Mouse (Mus musculus): Measurements from ENCODE around the gene Scarf1. TPM values are rescaled to one million over a fixed set of nuclear protein-coding genes. Genes with fewer than 3 reads are reported as not detected.
A peak's percentile ranks its signal among the peaks of the same experiment; 100 is the strongest.

The Scarf1 gene
- polyA plus RNA-seq, 1 experiment from 2014 or later = 4.8 TPM

- H3K4me3 ChIP-seq (ENCODE audit: low read depth, low read length) = no peak overlapping the region
- no peaks in the 10 kb centered on the region for H3K36me3 ChIP-seq (ENCODE audit: control insufficient read depth, insufficient read depth, low read length)
- no peak for ATAC-seq (ENCODE audit: insufficient number of reproducible peaks, insufficient read depth, low FRiP score, low read depth)
- no peak overlapping the region for H3K4me2 ChIP-seq (replicated peaks; ENCODE audit: low read depth, low read length)
- H3K4me1 ChIP-seq (ENCODE audit: control insufficient read depth, insufficient read depth, low read length) = peaks cover 10% of the 10 kb centered on the region; the same call in 1 of the 2 replicates
- 74% methylated on average over 3 of the region's 3 CpGs for WGBS
- no peak overlapping the region for H3K9ac ChIP-seq (replicated peaks; ENCODE audit: low read depth, low read length)
- H3K9me3 ChIP-seq (ENCODE audit: control insufficient read depth, low read depth, low read length) = no peaks in the 10 kb centered on the region
- no peak overlapping the region for H3K27ac ChIP-seq (ENCODE audit: low read length)
- no peaks in the 10 kb centered on the region for H3K27me3 ChIP-seq (ENCODE audit: control insufficient read depth, insufficient read depth, low read length)
These were observed 42.7 kb upstream of the Scarf1 start for GRCm38 (mm10) chr11:75470675-75471074.

- ATAC-seq (ENCODE audit: insufficient number of reproducible peaks, insufficient read depth, low FRiP score, low read depth) = no peak
- no peak overlapping the region for H3K9ac ChIP-seq (replicated peaks; ENCODE audit: low read depth, low read length)
- no peaks in the 10 kb centered on the region for H3K9me3 ChIP-seq (ENCODE audit: control insufficient read depth, low read depth, low read length)
- H3K27ac ChIP-seq (ENCODE audit: low read length) = no peak overlapping the region
- no peaks in the 10 kb centered on the region for H3K27me3 ChIP-seq (ENCODE audit: control insufficient read depth, insufficient read depth, low read length)
- 75% methylated on average over 11 of the region's 11 CpGs for WGBS
- H3K4me3 ChIP-seq (ENCODE audit: low read depth, low read length) = no peak overlapping the region
- no peak overlapping the region for H3K4me2 ChIP-seq (replicated peaks; ENCODE audit: low read depth, low read length)
- H3K4me1 ChIP-seq (ENCODE audit: control insufficient read depth, insufficient read depth, low read length) = peaks cover 7% of the 10 kb centered on the region; the same call in 1 of the 2 replicates
- H3K36me3 ChIP-seq (ENCODE audit: control insufficient read depth, insufficient read depth, low read length) = no peaks in the 10 kb centered on the region
These were observed 40.8 kb upstream of the Scarf1 start for GRCm38 (mm10) chr11:75472469-75473081.

GRCm38 (mm10) chr11:75473376-75473775 lies 40.0 kb upstream of the Scarf1 start:
- Histone ChIP-seq H3K9me3 (ENCODE audit: control insufficient read depth, low read depth, low read length) (no peaks in the 10 kb centered on the region), H3K27me3 (ENCODE audit: control insufficient read depth, insufficient read depth, low read length) (no peaks in the 10 kb centered on the region), H3K4me3 (ENCODE audit: low read depth, low read length) (no peak overlapping the region), H3K9ac (replicated peaks; ENCODE audit: low read depth, low read length) (no peak overlapping the region), H3K27ac (ENCODE audit: low read length) (no peak overlapping the region), H3K4me1 (ENCODE audit: control insufficient read depth, insufficient read depth, low read length) (peaks cover 2% of the 10 kb centered on the region; the same call in 1 of the 2 replicates), H3K36me3 (ENCODE audit: control insufficient read depth, insufficient read depth, low read length) (no peaks in the 10 kb centered on the region), H3K4me2 (replicated peaks; ENCODE audit: low read depth, low read length) (no peak overlapping the region)
- ATAC-seq (ENCODE audit: insufficient number of reproducible peaks, insufficient read depth, low FRiP score, low read depth) = no peak
- WGBS = 64% methylated on average over 7 of the region's 7 CpGs

- Histone ChIP-seq H3K9ac (replicated peaks; ENCODE audit: low read depth, low read length) (no peak overlapping the region), H3K4me2 (replicated peaks; ENCODE audit: low read depth, low read length) (peak overlapping the region; percentile 28), H3K27me3 (ENCODE audit: control insufficient read depth, insufficient read depth, low read length) (no peaks in the 10 kb centered on the region), H3K9me3 (ENCODE audit: control insufficient read depth, low read depth, low read length) (no peaks in the 10 kb centered on the region), H3K27ac (ENCODE audit: low read length) (no peak overlapping the region), H3K4me1 (ENCODE audit: control insufficient read depth, insufficient read depth, low read length) (peaks cover 10% of the 10 kb centered on the region), H3K4me3 (ENCODE audit: low read depth, low read length) (peak overlapping the region; percentile 72), H3K36me3 (ENCODE audit: control insufficient read depth, insufficient read depth, low read length) (peaks cover 25% of the 10 kb centered on the region)
- WGBS = 26% methylated on average over 3 of the region's 3 CpGs
- peak; percentile 17; the same call in 1 of the 2 replicates for ATAC-seq (ENCODE audit: insufficient number of reproducible peaks, insufficient read depth, low FRiP score, low read depth)
These were observed 27.1 kb upstream of the Scarf1 start for GRCm38 (mm10) chr11:75486192-75486591.

- Histone ChIP-seq H3K36me3 (ENCODE audit: control insufficient read depth, insufficient read depth, low read length) (peaks cover 30% of the 10 kb centered on the region), H3K9me3 (ENCODE audit: control insufficient read depth, low read depth, low read length) (no peaks in the 10 kb centered on the region), H3K4me1 (ENCODE audit: control insufficient read depth, insufficient read depth, low read length) (peaks cover 10% of the 10 kb centered on the region), H3K4me3 (ENCODE audit: low read depth, low read length) (peak within 1 kb of the TSS; percentile 72), H3K4me2 (replicated peaks; ENCODE audit: low read depth, low read length) (peak within 1 kb of the TSS; percentile 69), H3K9ac (replicated peaks; ENCODE audit: low read depth, low read length) (peak within 1 kb of the TSS; percentile 58), H3K27ac (ENCODE audit: low read length) (peak within 1 kb of the TSS; percentile 41; the same call in 1 of the 2 replicates), H3K27me3 (ENCODE audit: control insufficient read depth, insufficient read depth, low read length) (no peaks in the 10 kb centered on the region)
- ATAC-seq (ENCODE audit: insufficient number of reproducible peaks, insufficient read depth, low FRiP score, low read depth) = peak; percentile 99
- under 1% methylated on average over 52 of the region's 52 CpGs for WGBS
These were observed 26.6 kb upstream of the Scarf1 start, which contains the start of gene Prpf8 for GRCm38 (mm10) chr11:75486601-75487285. TSS of gene Prpf8 (plus strand) at chr11:75486816.

- Histone ChIP-seq H3K4me2 (replicated peaks; ENCODE audit: low read depth, low read length) (peak overlapping the region; percentile 69), H3K4me1 (ENCODE audit: control insufficient read depth, insufficient read depth, low read length) (peaks cover 10% of the 10 kb centered on the region), H3K4me3 (ENCODE audit: low read depth, low read length) (peak overlapping the region; percentile 72), H3K36me3 (ENCODE audit: control insufficient read depth, insufficient read depth, low read length) (peaks cover 38% of the 10 kb centered on the region), H3K27me3 (ENCODE audit: control insufficient read depth, insufficient read depth, low read length) (no peaks in the 10 kb centered on the region), H3K9ac (replicated peaks; ENCODE audit: low read depth, low read length) (peak overlapping the region; percentile 58), H3K9me3 (ENCODE audit: control insufficient read depth, low read depth, low read length) (no peaks in the 10 kb centered on the region), H3K27ac (ENCODE audit: low read length) (no peak overlapping the region)
- no peak for ATAC-seq (ENCODE audit: insufficient number of reproducible peaks, insufficient read depth, low FRiP score, low read depth)
- 39% methylated on average over 6 of the region's 6 CpGs for WGBS
These were observed 25.8 kb upstream of the Scarf1 start for GRCm38 (mm10) chr11:75487496-75487895.

- Histone ChIP-seq H3K27me3 (ENCODE audit: control insufficient read depth, insufficient read depth, low read length) (no peaks in the 10 kb centered on the region), H3K4me3 (ENCODE audit: low read depth, low read length) (no peak overlapping the region), H3K4me2 (replicated peaks; ENCODE audit: low read depth, low read length) (no peak overlapping the region), H3K9ac (replicated peaks; ENCODE audit: low read depth, low read length) (no peak overlapping the region), H3K4me1 (ENCODE audit: control insufficient read depth, insufficient read depth, low read length) (no peaks in the 10 kb centered on the region), H3K36me3 (ENCODE audit: control insufficient read depth, insufficient read depth, low read length) (peaks cover 98% of the 10 kb centered on the region), H3K27ac (ENCODE audit: low read length) (no peak overlapping the region), H3K9me3 (ENCODE audit: control insufficient read depth, low read depth, low read length) (no peaks in the 10 kb centered on the region)
- ATAC-seq (ENCODE audit: insufficient number of reproducible peaks, insufficient read depth, low FRiP score, low read depth) = no peak
- 88% methylated on average over 10 of the region's 10 CpGs for WGBS
These were observed 18.9 kb upstream of the Scarf1 start for GRCm38 (mm10) chr11:75494296-75495049.

GRCm38 (mm10) chr11:75498126-75498525 lies 15.2 kb upstream of the Scarf1 start:
- no peak overlapping the region for H3K4me3 ChIP-seq (ENCODE audit: low read depth, low read length)
- H3K9ac ChIP-seq (replicated peaks; ENCODE audit: low read depth, low read length) = no peak overlapping the region
- H3K27ac ChIP-seq (ENCODE audit: low read length) = no peak overlapping the region
- no peaks in the 10 kb centered on the region for H3K4me1 ChIP-seq (ENCODE audit: control insufficient read depth, insufficient read depth, low read length)
- H3K27me3 ChIP-seq (ENCODE audit: control insufficient read depth, insufficient read depth, low read length) = no peaks in the 10 kb centered on the region
- WGBS = 77% methylated on average over 1 of the region's 1 CpGs
- peaks cover 97% of the 10 kb centered on the region for H3K36me3 ChIP-seq (ENCODE audit: control insufficient read depth, insufficient read depth, low read length)
- ATAC-seq (ENCODE audit: insufficient number of reproducible peaks, insufficient read depth, low FRiP score, low read depth) = no peak
- H3K4me2 ChIP-seq (replicated peaks; ENCODE audit: low read depth, low read length) = no peak overlapping the region
- H3K9me3 ChIP-seq (ENCODE audit: control insufficient read depth, low read depth, low read length) = no peaks in the 10 kb centered on the region

All from stomach, embryonic 14.5 days (tissue).